Mouse (Mus musculus) G1E (cell line): Measurements from ENCODE around the gene Des. TPM values are rescaled to one million over a fixed set of nuclear protein-coding genes. Genes with fewer than 3 reads are reported as not detected.

Source experiments
- ATAC-seq: 2 replicates; pipeline ENCODE4 v1.8.0; 2016; ENCODE audit warnings: mild to moderate bottlenecking; ENCODE audit not compliant: insufficient number of reproducible peaks, poor library complexity, low FRiP score, severe bottlenecking; ENCODE audit errors: extremely low read depth
- DNase-seq: peaks from one replicate; pipeline ENCODE4 v3.0.0; 2012; ENCODE audit warnings: low spot score
- H3K27me3 ChIP-seq: 2 replicates; pipeline ENCODE4 v1.6.1; 2012; ENCODE audit warnings: mild to moderate bottlenecking, low read length, inconsistent platforms; ENCODE audit not compliant: insufficient read depth
- H3K36me3 ChIP-seq: replicated peaks from 2 replicates; pipeline ENCODE3; 2012; ENCODE audit warnings: mild to moderate bottlenecking, inconsistent platforms
- H3K4me1 ChIP-seq: 2 replicates; pipeline ENCODE4 v1.6.1; 2012; ENCODE audit warnings: low read depth, low read length, inconsistent platforms, mixed read lengths; ENCODE audit not compliant: insufficient read depth
- H3K4me3 ChIP-seq: 2 replicates; pipeline ENCODE4 v1.5.1; 2012; ENCODE audit warnings: low read depth, mild to moderate bottlenecking, inconsistent platforms, low read length, moderate library complexity, mixed read lengths
- H3K9me3 ChIP-seq: replicated peaks from 2 replicates; pipeline ENCODE4 v1.6.1; 2012; ENCODE audit warnings: inconsistent platforms
- CTCF ChIP-seq: IDR thresholded peaks from 2 replicates; pipeline ENCODE4 v1.5.1; 2012; ENCODE audit warnings: low read depth, low read length, inconsistent platforms, mixed read lengths
- GATA1 ChIP-seq: IDR thresholded peaks from 2 replicates; pipeline ENCODE4 v1.6.1; 2012; ENCODE audit warnings: borderline replicate concordance, low read length, inconsistent platforms, mixed read lengths
- GATA2 ChIP-seq: IDR thresholded peaks from 2 replicates; pipeline ENCODE4 v1.6.1; 2012; ENCODE audit warnings: low read depth, low read length, inconsistent platforms, borderline replicate concordance
- POLR2AphosphoS5 ChIP-seq: IDR thresholded peaks from 2 replicates; pipeline ENCODE4 v1.6.1; 2012; ENCODE audit warnings: low read depth, low read length, inconsistent platforms; ENCODE audit not compliant: insufficient replicate concordance
- TAL1 ChIP-seq: conservative IDR thresholded peaks from 2 replicates; pipeline ENCODE4 v1.6.1; 2012; ENCODE audit warnings: low read depth, low read length, inconsistent platforms, mixed read lengths
- polyA plus RNA-seq: library from polyadenylated mRNA; stranded (reverse); fragments of >175 nt; gene quantifications from 2 replicates; pipeline ENCODE4 v1.2.3, GENCODE M21; 2012
- total RNA-seq, 2 experiments: library from RNA; stranded (forward) in 1 of 2; stranded (reverse) in 1 of 2; fragments of 200-1000 nt in 1 of 2; fragments of >200 nt in 1 of 2; fragmentation: Nextera tagmentation in 1 of 2; gene quantifications; 2 replicates each; pipeline ENCODE4 v1.2.3; 2014 to 2017

Des gene
- total and polyA plus RNA-seq, 3 experiments = 5.6 to 13.8 (median 12.9) TPM

DNA sequence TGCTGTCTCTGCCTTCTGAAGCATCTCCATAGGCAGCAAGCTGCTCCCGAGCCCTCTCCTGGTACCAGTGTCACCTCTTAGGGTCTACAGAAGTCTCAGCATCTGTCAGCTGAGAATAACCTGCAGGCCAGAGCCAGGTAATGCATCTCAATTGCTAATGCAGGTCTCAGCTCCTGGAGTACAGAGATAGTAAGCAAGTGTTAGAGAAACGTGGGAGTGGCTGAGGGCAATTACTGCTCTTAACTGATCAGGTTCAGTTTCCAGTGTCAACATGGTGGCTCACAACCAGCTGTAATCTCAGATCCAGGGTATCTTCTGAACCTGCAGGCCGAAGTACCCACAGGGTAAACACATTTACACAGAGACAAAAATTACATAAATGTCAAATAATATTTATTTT lies 23.7 kb upstream of the Des start:
- ATAC-seq (peak; percentile 25), DNase-seq (no peak)
- TF ChIP-seq TAL1 (peak; percentile 57), CTCF (0 out of 2 replicates have a peak, but pooled peaks have one; percentile 9), GATA2 (no peak)
- no peaks in the 10 kb centered on the region for H3K36me3 ChIP-seq
- H3K27me3 ChIP-seq = no peaks in the 10 kb centered on the region
- peak overlapping the region; percentile 5; the same call in 1 of the 2 replicates for H3K4me3 ChIP-seq
- peaks cover 74% of the 10 kb centered on the region for H3K4me1 ChIP-seq
- no peaks in the 10 kb centered on the region for H3K9me3 ChIP-seq

DNA sequence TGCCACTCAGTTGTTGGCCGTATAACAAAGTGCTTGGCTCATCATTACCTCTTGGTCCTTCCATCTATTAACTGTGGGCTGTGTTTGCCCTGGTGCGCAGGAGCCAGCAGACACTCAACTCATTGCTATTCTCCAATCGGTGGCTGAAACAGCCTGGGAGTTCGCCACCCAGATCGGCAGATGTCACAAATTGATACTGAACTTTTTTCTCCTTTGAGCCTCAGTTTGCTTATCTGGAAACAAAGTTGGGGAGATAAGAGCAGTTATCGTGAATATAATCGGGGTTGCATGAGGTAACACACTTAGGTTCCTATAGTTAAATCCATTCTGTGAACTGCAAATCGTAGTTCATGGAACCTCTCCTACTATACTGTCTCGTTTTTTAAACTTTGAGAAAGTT lies 23.0 kb upstream of the Des start:
- Histone ChIP-seq H3K36me3 (no peaks in the 10 kb centered on the region), H3K9me3 (no peaks in the 10 kb centered on the region), H3K27me3 (peaks cover 5% of the 10 kb centered on the region), H3K4me1 (peaks cover 81% of the 10 kb centered on the region), H3K4me3 (peak overlapping the region; percentile 8; the same call in 1 of the 2 replicates)
- ATAC-seq (peak; percentile 84), DNase-seq (peak; percentile 56)
- TF ChIP-seq CTCF (no peak), POLR2AphosphoS5 (no peak), TAL1 (peak; percentile 86), GATA2 (no peak), GATA1 (no peak)

DNA sequence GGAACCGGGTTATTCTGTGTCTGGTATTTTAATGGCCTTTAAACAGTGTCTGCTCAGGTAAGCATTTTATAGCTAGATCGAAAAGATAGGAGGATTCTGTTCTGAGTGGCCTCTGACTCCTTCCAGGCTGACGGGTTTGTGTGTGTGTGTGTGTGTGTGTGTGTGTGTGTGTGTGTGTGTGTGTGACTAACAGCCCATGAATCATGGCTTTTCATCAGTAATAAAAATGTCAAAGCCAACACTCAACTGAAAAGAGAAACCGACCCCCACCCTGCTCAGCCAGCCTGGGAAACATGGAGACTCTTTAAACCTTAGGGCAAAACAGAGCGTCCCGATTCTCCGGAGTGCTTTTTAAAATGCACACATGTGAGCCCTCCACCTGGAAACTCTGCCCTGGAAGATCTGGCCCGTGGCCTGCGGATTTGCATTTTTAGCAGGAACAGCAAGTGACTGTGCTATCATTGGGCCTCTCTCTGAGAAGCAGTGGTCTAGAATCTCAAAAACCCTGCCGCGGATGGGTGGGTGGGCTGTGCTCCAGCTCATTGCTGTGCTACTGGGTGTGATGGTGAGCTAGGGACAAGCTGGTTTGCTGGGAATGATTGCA lies 21.9 kb upstream of the Des start:
- ATAC-seq (no peak), DNase-seq (no peak)
- peaks cover 8% of the 10 kb centered on the region for H3K27me3 ChIP-seq
- peak overlapping the region; percentile 54; the same call in 1 of the 2 replicates for H3K4me3 ChIP-seq
- no peaks in the 10 kb centered on the region for H3K9me3 ChIP-seq
- peaks cover 87% of the 10 kb centered on the region for H3K4me1 ChIP-seq
- no peaks in the 10 kb centered on the region for H3K36me3 ChIP-seq
- TF ChIP-seq GATA1 = no peak
- TF ChIP-seq POLR2AphosphoS5 = no peak
- TF ChIP-seq TAL1 = no peak
- TF ChIP-seq CTCF = no peak
- TF ChIP-seq GATA2 = no peak

DNA sequence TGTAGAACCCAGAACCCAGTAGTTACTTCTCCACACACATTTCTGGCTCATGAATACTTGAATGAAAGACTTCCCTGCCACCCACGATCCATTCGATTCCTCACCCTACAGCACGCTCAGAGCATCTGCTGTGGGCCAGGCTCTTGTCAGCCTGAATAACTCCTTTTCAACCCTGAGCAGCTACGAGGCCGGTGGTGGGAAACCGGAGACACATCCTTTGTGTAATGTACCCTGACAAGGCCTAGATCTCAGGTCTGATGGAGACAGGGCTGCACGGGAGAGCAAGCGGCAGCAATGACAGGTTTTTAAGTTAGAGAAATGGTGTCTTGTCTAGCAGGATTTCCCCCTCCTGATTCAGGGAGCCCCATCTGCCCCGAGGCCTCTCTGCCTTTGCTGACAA lies 20.8 kb upstream of the Des start:
- Histone ChIP-seq H3K36me3 (no peaks in the 10 kb centered on the region), H3K9me3 (no peaks in the 10 kb centered on the region), H3K4me3 (peak overlapping the region; percentile 54; the same call in 1 of the 2 replicates), H3K4me1 (peaks cover 89% of the 10 kb centered on the region), H3K27me3 (peaks cover 19% of the 10 kb centered on the region)
- DNase-seq (no peak), ATAC-seq (no peak)
- TF ChIP-seq GATA2 (no peak), GATA1 (no peak), CTCF (no peak), POLR2AphosphoS5 (no peak), TAL1 (no peak)

DNA sequence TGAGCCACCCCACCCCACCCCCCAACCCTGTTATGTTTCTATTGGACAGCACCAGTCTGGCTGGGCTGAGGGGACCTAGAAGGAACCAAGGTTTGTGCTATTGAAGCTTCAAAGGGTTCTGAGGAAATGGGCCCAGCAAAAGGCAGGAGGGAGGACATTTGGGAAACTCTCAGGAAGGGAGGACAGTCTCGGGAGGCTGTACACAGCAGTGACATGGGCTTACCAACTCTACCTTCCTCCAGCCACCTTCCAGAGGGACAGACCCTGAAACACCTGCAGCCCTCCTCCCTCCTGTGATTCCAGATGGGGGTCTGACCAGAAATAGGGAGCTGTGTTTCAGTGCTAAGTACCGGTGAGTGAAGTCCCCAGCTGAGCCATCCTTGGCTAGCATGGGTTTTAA lies 19.6 kb upstream of the Des start:
- DNase-seq = no peak
- no peaks in the 10 kb centered on the region for H3K9me3 ChIP-seq
- ATAC-seq = no peak
- peaks cover 31% of the 10 kb centered on the region for H3K27me3 ChIP-seq
- H3K4me1 ChIP-seq = peaks cover 93% of the 10 kb centered on the region
- TF ChIP-seq TAL1 (no peak), GATA1 (no peak), GATA2 (no peak), CTCF (no peak), POLR2AphosphoS5 (no peak)
- no peaks in the 10 kb centered on the region for H3K36me3 ChIP-seq
- no peak overlapping the region for H3K4me3 ChIP-seq

DNA sequence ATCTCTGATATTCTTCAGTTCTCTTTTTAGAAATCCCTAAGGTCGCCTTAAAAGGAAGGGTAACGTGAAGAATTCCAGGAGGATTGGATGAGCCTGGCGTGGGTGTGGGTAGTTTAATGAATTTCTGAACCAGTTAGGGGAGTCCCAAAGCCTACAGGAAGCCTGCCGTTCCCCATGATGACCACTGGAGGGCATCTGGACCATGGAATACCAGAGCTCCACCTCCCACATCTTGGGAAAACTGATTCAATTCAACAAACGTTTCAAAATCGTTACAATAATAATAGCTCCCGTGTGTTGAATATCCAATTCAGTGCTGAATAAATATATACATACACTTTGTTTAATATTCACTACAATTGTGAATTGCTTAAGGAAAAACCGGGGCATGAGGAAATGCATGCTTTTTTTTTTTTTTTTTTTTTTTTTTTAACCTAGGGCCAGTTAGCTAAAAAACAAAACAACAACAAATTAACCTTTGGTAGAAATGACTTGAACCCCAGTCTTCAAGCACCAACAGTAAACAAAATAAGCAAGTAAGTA lies 17.2 kb upstream of the Des start:
- peak; percentile 69 for DNase-seq
- Histone ChIP-seq H3K27me3 (peaks cover 53% of the 10 kb centered on the region), H3K4me1 (peaks cover 77% of the 10 kb centered on the region), H3K9me3 (no peaks in the 10 kb centered on the region), H3K4me3 (no peak overlapping the region), H3K36me3 (no peaks in the 10 kb centered on the region)
- no peak for ATAC-seq
- TF ChIP-seq GATA1 (no peak), CTCF (peak; percentile 94)
